Mouse (Mus musculus) testis, adult 2 months (tissue): ENCODE data around the gene Bmpr1a. TPM values are rescaled to one million over a fixed set of nuclear protein-coding genes. Genes with fewer than 3 reads are reported as not detected.
A peak's percentile ranks its signal among the peaks of the same experiment; 100 is the strongest.

Experiments used
- H3K27ac ChIP-seq: fragments of 200-500 bp; 2 replicates; pipeline ENCODE4 v1.5.1; 2012; ENCODE audit warnings: low read depth, low read length; ENCODE audit not compliant: control insufficient read depth, insufficient read depth
- H3K27me3 ChIP-seq: fragments of 200-500 bp; 2 replicates; pipeline ENCODE4 v1.6.1; 2012; ENCODE audit warnings: mild to moderate bottlenecking, low read length, moderate library complexity; ENCODE audit not compliant: control insufficient read depth, insufficient read depth
- H3K36me3 ChIP-seq: fragments of 200-500 bp; 2 replicates; pipeline ENCODE4 v1.6.1; 2012; ENCODE audit warnings: mild to moderate bottlenecking, low read length; ENCODE audit not compliant: control insufficient read depth, insufficient read depth
- H3K4me1 ChIP-seq: fragments of 200-500 bp; 2 replicates; pipeline ENCODE4 v1.6.1; 2012; ENCODE audit warnings: low read length; ENCODE audit not compliant: control insufficient read depth, insufficient read depth
- H3K4me3 ChIP-seq: fragments of 200-500 bp; 2 replicates; pipeline ENCODE4 v1.5.1; 2012; ENCODE audit warnings: low read depth, mild to moderate bottlenecking, low read length, moderate library complexity, mixed read lengths; ENCODE audit not compliant: control insufficient read depth
- CTCF ChIP-seq: fragments of 200-500 bp; IDR thresholded peaks from 2 replicates; pipeline ENCODE4 v1.5.1; 2012; ENCODE audit warnings: low read depth, mild to moderate bottlenecking, inconsistent platforms, low read length, moderate library complexity; ENCODE audit not compliant: control insufficient read depth, insufficient read depth, insufficient replicate concordance
- POLR2A ChIP-seq: fragments of 200-500 bp; IDR thresholded peaks from 2 replicates; pipeline ENCODE4 v1.6.1; 2012; ENCODE audit warnings: low read depth, mild to moderate bottlenecking, inconsistent platforms, low read length, moderate library complexity; ENCODE audit not compliant: control insufficient read depth
- polyA plus RNA-seq: library from polyadenylated mRNA; depleted of rRNA; stranded (reverse); fragments of >200 nt; gene quantifications from 2 replicates; pipeline ENCODE4 v1.2.3, GENCODE M21; 2012

The Bmpr1a gene
- polyA plus RNA-seq, 1 experiment: 5.9 TPM

DNA sequence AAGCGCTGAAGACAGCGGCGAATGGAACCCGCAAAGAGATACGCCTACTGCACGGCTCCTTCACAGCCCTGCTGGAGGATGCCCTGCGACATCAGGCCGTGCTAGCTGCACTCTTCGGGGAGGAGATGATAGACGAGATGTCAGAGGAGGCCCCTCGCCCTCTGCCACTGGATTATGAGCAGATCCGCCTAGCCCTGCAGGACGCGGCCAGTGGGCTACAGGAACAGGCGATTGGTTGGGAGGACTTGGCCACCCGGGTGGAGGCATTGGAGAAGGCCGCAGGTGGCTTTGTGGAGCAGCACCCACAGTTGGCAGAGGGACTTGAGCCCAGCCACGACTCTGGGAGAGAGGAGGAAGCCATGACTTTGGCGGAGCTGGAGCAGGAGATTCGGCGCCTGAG lies 104.2 kb downstream of the Bmpr1a start:
- TF ChIP-seq CTCF (no peak), POLR2A (no peak)
- Histone ChIP-seq H3K27ac (no peak overlapping the region), H3K36me3 (no peaks in the 10 kb centered on the region), H3K4me3 (no peak overlapping the region), H3K27me3 (no peaks in the 10 kb centered on the region), H3K4me1 (peaks cover 4% of the 10 kb centered on the region; the same call in 1 of the 2 replicates)

GRCm38 (mm10) chr14:34397871-34398270 lies 105.3 kb downstream of the Bmpr1a start:
- Histone ChIP-seq H3K4me1 (peaks cover 4% of the 10 kb centered on the region; the same call in 1 of the 2 replicates), H3K27me3 (no peaks in the 10 kb centered on the region), H3K4me3 (no peak overlapping the region), H3K27ac (no peak overlapping the region), H3K36me3 (no peaks in the 10 kb centered on the region)
- no peak for TF ChIP-seq POLR2A
- no peak for TF ChIP-seq CTCF

DNA sequence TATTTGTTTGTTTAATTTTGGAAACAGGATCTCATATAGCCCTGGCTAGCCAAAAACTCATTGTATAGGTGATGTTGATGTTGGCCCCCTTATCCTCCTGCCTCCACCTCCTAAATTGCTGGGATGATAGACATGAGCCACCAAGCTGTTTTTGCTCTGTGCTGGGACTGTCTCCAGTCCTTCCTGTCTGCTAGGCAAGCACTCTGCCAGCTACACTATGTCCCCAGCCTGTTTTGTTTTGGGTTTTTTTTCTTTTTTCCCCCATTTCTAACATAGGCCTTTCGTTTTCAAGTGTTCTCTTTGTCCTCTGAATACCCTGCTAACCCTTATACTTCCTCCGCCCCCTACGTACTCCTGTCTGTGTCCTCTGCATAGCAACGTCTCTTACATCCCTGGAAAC lies 109.8 kb downstream of the Bmpr1a start:
- Histone ChIP-seq H3K4me1 (peaks cover 2% of the 10 kb centered on the region; the same call in 1 of the 2 replicates), H3K4me3 (no peak overlapping the region), H3K27ac (no peak overlapping the region), H3K27me3 (no peaks in the 10 kb centered on the region), H3K36me3 (no peaks in the 10 kb centered on the region)
- TF ChIP-seq POLR2A (no peak), CTCF (no peak)

GRCm38 (mm10) chr14:34382921-34383704 lies 120.0 kb downstream of the Bmpr1a start:
- TF ChIP-seq POLR2A: no peak
- TF ChIP-seq CTCF: no peak
- no peaks in the 10 kb centered on the region for H3K36me3 ChIP-seq
- H3K4me1 ChIP-seq: peaks cover 2% of the 10 kb centered on the region; the same call in 1 of the 2 replicates
- H3K27me3 ChIP-seq: no peaks in the 10 kb centered on the region
- no peak overlapping the region for H3K4me3 ChIP-seq
- H3K27ac ChIP-seq: no peak overlapping the region

DNA sequence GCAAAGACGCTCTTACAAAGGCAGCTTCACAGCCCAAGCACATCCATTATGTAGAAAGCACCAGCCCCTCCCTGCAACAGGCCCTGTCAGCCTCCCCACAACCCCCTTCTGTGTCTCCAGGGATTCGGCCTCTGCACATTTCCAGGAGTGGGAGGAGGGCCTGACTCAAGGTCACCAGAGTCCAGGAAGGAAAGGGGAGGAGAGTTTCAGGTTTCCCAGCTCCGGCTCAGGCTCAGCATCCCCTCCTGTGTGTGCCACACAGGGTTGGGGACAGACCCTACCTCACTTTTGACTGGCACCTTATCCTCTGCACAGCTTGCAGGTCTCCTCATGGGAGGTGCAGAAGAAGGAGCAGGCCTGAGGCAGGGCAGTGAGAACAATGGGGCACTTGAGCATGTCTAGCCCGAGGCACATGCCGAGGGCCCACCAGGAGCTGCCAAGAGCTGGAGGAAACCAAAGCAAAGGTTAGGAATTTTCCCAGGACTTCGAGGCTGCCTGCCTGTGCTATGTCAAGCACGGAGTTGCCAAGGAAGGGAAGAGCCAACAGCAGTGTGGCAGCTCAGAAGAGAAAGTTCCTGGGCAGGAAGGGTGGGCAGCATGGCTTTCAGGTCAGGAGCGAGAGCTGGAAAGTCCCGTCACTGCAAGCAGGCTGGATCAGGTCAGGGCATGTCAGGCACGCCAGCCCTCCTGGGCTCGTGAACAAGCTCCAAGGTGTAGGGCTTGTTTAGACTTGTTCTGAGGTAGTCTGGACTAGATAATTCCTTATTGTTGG lies 124.4 kb downstream of the Bmpr1a start:
- H3K36me3 ChIP-seq: no peaks in the 10 kb centered on the region
- TF ChIP-seq CTCF: no peak
- no peak for TF ChIP-seq POLR2A
- H3K27ac ChIP-seq: peak overlapping the region; percentile 52; the same call in 1 of the 2 replicates
- H3K27me3 ChIP-seq: no peaks in the 10 kb centered on the region
- H3K4me3 ChIP-seq: no peak overlapping the region
- peaks cover 4% of the 10 kb centered on the region; the same call in 1 of the 2 replicates for H3K4me1 ChIP-seq

DNA sequence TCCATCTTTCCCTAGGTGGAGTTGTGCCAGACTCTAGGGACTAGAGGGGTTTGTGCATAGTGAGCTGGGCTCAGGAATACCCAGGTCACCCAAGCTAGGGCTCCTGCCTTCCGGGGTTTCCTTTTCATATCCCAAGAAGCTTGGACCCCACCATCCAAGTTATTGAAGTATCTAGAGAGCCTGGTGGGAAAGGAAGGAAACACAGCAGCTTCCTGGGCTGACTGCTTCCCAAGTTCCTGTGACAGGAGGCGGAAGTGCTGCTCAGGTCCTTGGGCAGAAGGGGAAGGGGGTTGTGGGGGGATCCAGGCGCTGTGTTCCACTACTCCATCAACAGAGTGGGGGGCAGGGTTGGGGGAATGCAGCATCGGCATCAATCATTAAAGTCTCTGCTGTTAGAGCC lies 126.0 kb downstream of the Bmpr1a start:
- H3K4me3 ChIP-seq: no peak overlapping the region
- no peak for TF ChIP-seq CTCF
- TF ChIP-seq POLR2A: no peak
- H3K4me1 ChIP-seq: peaks cover 4% of the 10 kb centered on the region; the same call in 1 of the 2 replicates
- no peaks in the 10 kb centered on the region for H3K36me3 ChIP-seq
- no peaks in the 10 kb centered on the region for H3K27me3 ChIP-seq
- H3K27ac ChIP-seq: no peak overlapping the region

GRCm38 (mm10) chr14:34375941-34376340 lies 127.2 kb downstream of the Bmpr1a start:
- H3K27ac ChIP-seq: no peak overlapping the region
- H3K4me3 ChIP-seq: no peak overlapping the region

More at GRCm38 (mm10) chr14:34375941-34376340, 127.2 kb downstream of the Bmpr1a start:
- Histone ChIP-seq H3K4me1 (peaks cover 4% of the 10 kb centered on the region; the same call in 1 of the 2 replicates), H3K36me3 (no peaks in the 10 kb centered on the region), H3K27me3 (no peaks in the 10 kb centered on the region)
- TF ChIP-seq CTCF (no peak), POLR2A (no peak)
